Mouse (Mus musculus): ENCODE measurements around the gene Syne1.

GRCm38 (mm10) chr10:5369599-5369998 lies 181.7 kb downstream of the Syne1 start:
- TF ChIP-seq CTCF (IDR thresholded peaks at IDR 0.05; ENCODE audit: insufficient read depth, low read depth, low read length), result no peak
- no peak for TF ChIP-seq POLR2A (IDR thresholded peaks at IDR 0.05; ENCODE audit: insufficient read depth, low read depth, low read length)
